Mouse (Mus musculus): ENCODE measurements around the gene Ank3.

DNA sequence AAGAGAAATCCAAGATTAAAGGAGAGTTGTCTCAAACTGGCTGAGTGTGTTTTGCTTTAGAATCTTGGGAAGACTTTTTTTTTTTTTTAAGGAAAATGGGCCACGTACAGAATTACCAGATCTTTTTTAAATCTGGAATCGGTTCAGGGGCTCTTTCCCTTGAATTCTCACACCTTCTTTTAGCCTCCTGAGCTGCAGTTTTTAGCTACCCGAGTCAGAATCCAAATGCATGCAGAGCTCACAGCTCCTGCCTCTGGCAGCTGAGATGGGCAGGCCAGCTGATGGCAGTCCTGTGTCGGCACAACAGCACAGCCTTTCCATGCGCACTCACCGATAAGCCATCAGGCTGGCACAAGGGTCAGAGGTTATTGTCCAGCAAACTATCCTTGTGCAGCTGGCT is 406.0 kb downstream of the Ank3 start:
- TF ChIP-seq POLR2A (IDR thresholded peaks at IDR 0.05; ENCODE audit: borderline replicate concordance, control insufficient read depth, low read depth, low read length): no peak
- no peak for TF ChIP-seq CTCF (IDR thresholded peaks at IDR 0.05; ENCODE audit: control insufficient read depth, insufficient read depth, low read length)
